Mouse (Mus musculus): ENCODE measurements around the gene H2-T3.

GRCm38 (mm10) chr17:36167306-36168038 lies 22.6 kb downstream of the H2-T3 start:
- TF ChIP-seq TAL1 (IDR thresholded peaks at IDR 0.05; ENCODE audit: low read length): no peak
- no peak for TF ChIP-seq GATA1 (IDR thresholded peaks at IDR 0.05; ENCODE audit: low read length)
